Mouse (Mus musculus): Measurements from ENCODE around the gene Asxl1.

GRCm38 (mm10) chr2:153380479-153380878 lies 34.9 kb downstream of the Asxl1 start:
- TF ChIP-seq CTCF (IDR thresholded peaks at IDR 0.05; ENCODE audit: insufficient read depth, low read length) (no peak), POLR2A (IDR thresholded peaks at IDR 0.05; ENCODE audit: borderline replicate concordance, extremely low read depth, low read depth, low read length) (no peak)
